Mouse (Mus musculus): Measurements from ENCODE around the gene Rpl3. TPM values are rescaled to one million over a fixed set of nuclear protein-coding genes. Genes with fewer than 3 reads are reported as not detected.
A peak's percentile ranks its signal among the peaks of the same experiment; 100 is the strongest.
"Not testable (repeated sequence)": the region's sequence is repeated elsewhere in the genome, so short reads cannot be mapped to it uniquely, and the experiment has no call there.

Gene Rpl3
- polyA plus RNA-seq, 1 experiment from 2014 or later: 1,379 TPM

DNA sequence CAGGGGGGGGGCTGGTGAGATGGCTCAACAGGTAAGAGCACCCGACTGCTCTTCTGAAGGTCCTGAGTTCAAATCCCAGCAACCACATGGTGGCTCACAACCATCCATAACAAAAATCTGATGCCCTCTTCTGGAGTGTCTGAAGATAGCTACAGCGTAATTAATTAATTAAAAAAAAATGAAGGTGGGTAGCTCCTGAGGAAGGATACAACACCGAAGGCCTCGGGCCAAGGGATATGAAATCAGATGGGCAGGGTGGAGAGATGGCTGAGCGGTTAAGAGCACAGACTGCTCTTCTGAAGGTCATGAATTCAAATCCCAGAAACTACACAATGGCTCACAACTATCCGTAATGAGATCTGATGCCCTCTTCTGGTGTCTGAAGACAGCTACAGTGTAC is 30.8 kb upstream of the Rpl3 start:
- not testable (repeated sequence) for H3K4me3 ChIP-seq (ENCODE audit: low read depth, low read length)
- 91% methylated on average over 6 of the region's 6 CpGs for WGBS

DNA sequence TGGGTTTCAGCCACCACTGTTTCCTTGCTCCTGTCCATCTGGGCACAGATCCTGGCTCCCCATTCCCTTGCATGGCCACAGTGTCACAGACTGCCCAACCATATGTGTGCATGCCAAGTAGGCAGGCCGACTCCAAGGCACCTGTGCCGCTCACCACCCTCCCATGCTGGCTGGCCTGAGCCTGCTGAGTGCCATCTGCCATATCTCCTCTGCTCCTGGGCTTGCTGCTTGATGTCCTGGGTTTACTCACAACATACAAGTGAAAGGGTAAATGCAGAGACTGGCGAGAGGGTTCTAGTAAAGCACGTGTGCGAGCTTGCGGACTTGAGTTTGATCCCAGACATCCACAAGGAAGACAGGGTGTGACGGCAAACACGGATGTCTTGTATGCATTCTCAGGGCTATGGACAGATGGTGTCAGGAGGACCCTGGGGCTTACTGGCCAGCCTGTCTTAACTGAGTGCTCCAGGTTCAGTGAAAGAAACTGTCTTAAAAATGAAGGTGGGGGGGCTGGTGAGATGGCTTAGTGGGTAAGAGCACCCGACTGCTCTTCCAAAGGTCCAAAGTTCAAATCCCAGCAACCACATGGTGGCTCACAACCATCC is 30.2 kb upstream of the Rpl3 start:
- Histone ChIP-seq H3K4me3 (ENCODE audit: low read depth, low read length) (no peak overlapping the region), H3K27me3 (ENCODE audit: control insufficient read depth, insufficient read depth, low read length) (no peaks in the 10 kb centered on the region), H3K27ac (ENCODE audit: low read length) (no peak overlapping the region), H3K36me3 (ENCODE audit: control insufficient read depth, insufficient read depth, low read length) (no peaks in the 10 kb centered on the region), H3K4me2 (replicated peaks; ENCODE audit: low read depth, low read length) (no peak overlapping the region), H3K4me1 (ENCODE audit: control insufficient read depth, insufficient read depth, low read length) (no peaks in the 10 kb centered on the region), H3K9ac (replicated peaks; ENCODE audit: low read depth, low read length) (no peak overlapping the region), H3K9me3 (ENCODE audit: control insufficient read depth, low read depth, low read length) (no peaks in the 10 kb centered on the region)
- WGBS: 92% methylated on average over 9 of the region's 9 CpGs
- ATAC-seq (ENCODE audit: insufficient number of reproducible peaks, insufficient read depth, low FRiP score, low read depth): no peak

More for the DNA sequence above, 30.8 kb upstream of the Rpl3 start:
- not testable (repeated sequence) for H3K9me3 ChIP-seq (ENCODE audit: control insufficient read depth, low read depth, low read length); H3K4me2 ChIP-seq (replicated peaks; ENCODE audit: low read depth, low read length); H3K4me1 ChIP-seq (ENCODE audit: control insufficient read depth, insufficient read depth, low read length); H3K36me3 ChIP-seq (ENCODE audit: control insufficient read depth, insufficient read depth, low read length); H3K9ac ChIP-seq (replicated peaks; ENCODE audit: low read depth, low read length); H3K27ac ChIP-seq (ENCODE audit: low read length); ATAC-seq (ENCODE audit: insufficient number of reproducible peaks, insufficient read depth, low FRiP score, low read depth); H3K27me3 ChIP-seq (ENCODE audit: control insufficient read depth, insufficient read depth, low read length)

DNA sequence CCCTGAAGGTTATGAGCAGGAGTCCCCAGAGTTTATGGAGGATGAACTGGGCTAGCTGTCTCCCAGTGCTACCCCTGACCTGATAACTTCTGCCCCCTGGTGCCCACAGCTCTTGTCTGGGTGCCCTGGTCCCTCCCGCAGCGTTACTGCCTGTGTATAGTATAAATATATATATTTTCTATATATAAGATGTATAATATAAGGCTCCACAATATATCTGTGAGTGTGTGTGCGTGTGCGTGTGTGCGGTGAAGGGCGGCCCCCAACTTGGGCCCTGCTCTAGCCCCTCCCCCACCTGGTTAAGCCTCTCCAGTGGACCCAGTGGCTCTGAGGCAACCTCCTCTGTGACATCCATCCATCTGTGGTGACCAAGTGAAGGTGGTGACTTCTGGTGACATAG is 27.4 kb upstream of the Rpl3 start:
- no peak overlapping the region for H3K9ac ChIP-seq (replicated peaks; ENCODE audit: low read depth, low read length)
- no peak overlapping the region for H3K4me2 ChIP-seq (replicated peaks; ENCODE audit: low read depth, low read length)
- 0 out of 2 replicates have a peak, but pooled peaks cover 5% of the 10 kb centered on the region for H3K4me1 ChIP-seq (ENCODE audit: control insufficient read depth, insufficient read depth, low read length)
- WGBS: 88% methylated on average over 6 of the region's 6 CpGs
- no peaks in the 10 kb centered on the region for H3K27me3 ChIP-seq (ENCODE audit: control insufficient read depth, insufficient read depth, low read length)
- no peak overlapping the region for H3K4me3 ChIP-seq (ENCODE audit: low read depth, low read length)
- no peak for ATAC-seq (ENCODE audit: insufficient number of reproducible peaks, insufficient read depth, low FRiP score, low read depth)
- no peaks in the 10 kb centered on the region for H3K36me3 ChIP-seq (ENCODE audit: control insufficient read depth, insufficient read depth, low read length)
- no peaks in the 10 kb centered on the region for H3K9me3 ChIP-seq (ENCODE audit: control insufficient read depth, low read depth, low read length)
- H3K27ac ChIP-seq (ENCODE audit: low read length): no peak overlapping the region

DNA sequence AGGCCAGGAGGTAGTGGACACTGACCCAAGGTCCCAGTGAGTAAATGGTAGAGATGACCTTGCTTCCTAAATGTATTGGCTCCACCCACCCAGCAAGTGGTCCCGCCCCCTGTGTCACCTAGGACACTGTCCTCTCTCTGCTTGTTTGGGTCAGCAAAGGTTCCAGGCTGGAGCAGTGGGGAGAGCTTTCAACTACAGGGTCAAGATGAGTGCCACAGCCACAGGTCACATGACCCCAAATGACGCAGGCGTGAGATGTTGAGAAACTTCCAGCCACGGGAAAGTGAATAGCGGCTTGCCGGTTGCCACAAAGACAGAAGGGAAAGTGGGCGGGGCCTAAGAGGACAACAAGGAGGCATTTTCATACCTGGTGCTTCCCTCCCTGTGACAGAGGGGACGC is 25.5 kb upstream of the Rpl3 start:
- Histone ChIP-seq H3K4me3 (ENCODE audit: low read depth, low read length) (no peak overlapping the region), H3K4me2 (replicated peaks; ENCODE audit: low read depth, low read length) (no peak overlapping the region), H3K27me3 (ENCODE audit: control insufficient read depth, insufficient read depth, low read length) (no peaks in the 10 kb centered on the region), H3K9ac (replicated peaks; ENCODE audit: low read depth, low read length) (no peak overlapping the region), H3K27ac (ENCODE audit: low read length) (no peak overlapping the region), H3K4me1 (ENCODE audit: control insufficient read depth, insufficient read depth, low read length) (0 out of 2 replicates have a peak, but pooled peaks cover 5% of the 10 kb centered on the region), H3K9me3 (ENCODE audit: control insufficient read depth, low read depth, low read length) (no peaks in the 10 kb centered on the region), H3K36me3 (ENCODE audit: control insufficient read depth, insufficient read depth, low read length) (no peaks in the 10 kb centered on the region)
- WGBS: 57% methylated on average over 8 of the region's 8 CpGs
- ATAC-seq (ENCODE audit: insufficient number of reproducible peaks, insufficient read depth, low FRiP score, low read depth): peak; percentile 21; the same call in 1 of the 2 replicates

DNA sequence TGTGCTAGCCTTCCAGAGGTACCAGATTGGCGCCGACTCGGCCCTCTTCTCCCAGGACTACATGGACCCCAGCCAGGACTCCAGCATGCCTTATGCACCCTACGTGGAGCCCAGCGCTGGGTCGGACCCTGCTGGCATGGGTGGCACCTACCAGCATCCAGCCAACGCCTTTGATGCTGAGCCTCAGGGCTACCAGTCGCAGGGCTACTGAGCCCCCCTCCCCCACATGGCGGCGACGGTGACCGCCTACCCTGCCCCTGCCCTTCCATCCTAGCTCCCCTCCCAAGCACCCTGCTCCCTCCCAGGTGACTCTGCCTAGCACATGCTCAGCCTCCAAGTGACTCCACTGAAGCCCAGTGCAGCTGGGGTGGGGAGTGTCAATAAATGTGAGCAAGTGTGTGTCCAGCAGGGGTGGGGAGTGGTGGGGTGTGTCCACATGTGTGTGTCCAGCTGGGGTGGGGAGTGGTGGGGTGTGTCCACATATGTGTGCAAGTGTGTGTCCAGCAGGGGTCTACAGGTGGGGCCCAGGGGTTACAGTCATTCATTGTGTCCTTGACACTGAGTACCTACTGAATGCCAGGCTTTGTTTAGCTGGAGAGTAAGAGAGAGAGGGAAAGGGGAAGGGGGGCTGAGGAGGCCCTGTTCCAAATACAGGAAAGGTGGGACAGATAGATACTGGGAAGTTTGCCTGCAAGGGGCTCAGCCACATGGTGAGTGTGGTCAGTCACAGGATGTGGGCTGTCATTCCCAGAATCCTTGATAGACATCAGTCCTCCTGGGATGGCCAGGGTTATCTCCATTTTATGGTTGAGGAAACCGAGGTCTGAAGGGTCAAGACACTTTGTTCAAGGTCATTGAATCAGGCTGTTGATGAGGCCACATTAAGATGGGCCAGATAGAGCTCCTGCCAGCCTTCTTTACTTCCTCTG is 24.5 kb upstream of the Rpl3 start:
- Histone ChIP-seq H3K4me1 (ENCODE audit: control insufficient read depth, insufficient read depth, low read length) (0 out of 2 replicates have a peak, but pooled peaks cover 5% of the 10 kb centered on the region), H3K27ac (ENCODE audit: low read length) (no peak overlapping the region), H3K36me3 (ENCODE audit: control insufficient read depth, insufficient read depth, low read length) (no peaks in the 10 kb centered on the region), H3K4me3 (ENCODE audit: low read depth, low read length) (no peak overlapping the region), H3K9me3 (ENCODE audit: control insufficient read depth, low read depth, low read length) (no peaks in the 10 kb centered on the region), H3K9ac (replicated peaks; ENCODE audit: low read depth, low read length) (no peak overlapping the region), H3K27me3 (ENCODE audit: control insufficient read depth, insufficient read depth, low read length) (no peaks in the 10 kb centered on the region), H3K4me2 (replicated peaks; ENCODE audit: low read depth, low read length) (0 out of 2 replicates have a peak overlapping the region, but pooled peaks have one; percentile 12)
- WGBS: 59% methylated on average over 13 of the region's 13 CpGs
- peak; percentile 66; the same call in 1 of the 2 replicates for ATAC-seq (ENCODE audit: insufficient number of reproducible peaks, insufficient read depth, low FRiP score, low read depth)

DNA sequence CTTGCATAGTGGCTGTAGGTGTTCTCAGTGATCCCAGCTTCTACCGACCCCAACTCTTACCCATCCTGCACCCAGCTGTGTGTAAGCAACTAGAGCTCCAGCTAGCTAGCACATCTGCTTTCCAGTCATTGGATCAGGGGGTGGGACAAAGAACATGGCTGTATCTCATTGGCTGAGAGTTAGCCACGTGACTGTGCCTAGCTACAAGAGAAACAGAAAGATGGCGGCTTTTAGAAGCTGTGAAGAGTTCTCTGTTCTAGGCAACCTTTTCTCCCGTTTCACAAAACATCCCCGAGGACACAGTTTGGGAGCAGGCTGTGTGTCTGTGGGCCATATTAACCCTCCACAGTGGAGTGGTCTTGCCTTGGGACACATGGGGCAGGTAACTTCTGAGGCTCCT is 23.6 kb upstream of the Rpl3 start:
- ATAC-seq (ENCODE audit: insufficient number of reproducible peaks, insufficient read depth, low FRiP score, low read depth): no peak
- Histone ChIP-seq H3K27me3 (ENCODE audit: control insufficient read depth, insufficient read depth, low read length) (no peaks in the 10 kb centered on the region), H3K4me3 (ENCODE audit: low read depth, low read length) (no peak overlapping the region), H3K36me3 (ENCODE audit: control insufficient read depth, insufficient read depth, low read length) (no peaks in the 10 kb centered on the region), H3K9me3 (ENCODE audit: control insufficient read depth, low read depth, low read length) (no peaks in the 10 kb centered on the region), H3K4me1 (ENCODE audit: control insufficient read depth, insufficient read depth, low read length) (0 out of 2 replicates have a peak, but pooled peaks cover 5% of the 10 kb centered on the region), H3K27ac (ENCODE audit: low read length) (no peak overlapping the region), H3K4me2 (replicated peaks; ENCODE audit: low read depth, low read length) (0 out of 2 replicates have a peak overlapping the region, but pooled peaks have one; percentile 12), H3K9ac (replicated peaks; ENCODE audit: low read depth, low read length) (no peak overlapping the region)
- 60% methylated on average over 5 of the region's 5 CpGs for WGBS

DNA sequence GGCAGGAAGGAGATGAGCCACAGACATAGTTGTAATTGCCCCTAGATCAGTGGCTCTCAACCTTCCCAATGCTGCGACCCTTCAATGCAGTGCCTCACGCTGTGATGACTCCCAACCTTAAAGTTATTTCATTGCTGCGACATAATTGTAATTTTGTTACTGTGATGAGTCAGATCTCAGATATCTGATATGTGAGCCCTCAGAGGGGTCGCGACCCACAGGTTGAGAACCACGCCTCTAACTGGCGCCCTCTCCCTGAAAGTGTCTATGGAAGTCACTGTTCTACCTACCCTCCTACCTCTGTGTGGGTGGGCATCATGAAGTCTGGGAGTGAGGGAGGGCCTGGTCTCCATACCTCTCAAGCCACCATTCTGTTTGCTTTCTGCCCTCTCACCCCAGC is 22.7 kb upstream of the Rpl3 start:
- 0 out of 2 replicates have a peak, but pooled peaks cover 5% of the 10 kb centered on the region for H3K4me1 ChIP-seq (ENCODE audit: control insufficient read depth, insufficient read depth, low read length)
- no peak overlapping the region for H3K27ac ChIP-seq (ENCODE audit: low read length)
- 90% methylated on average over 7 of the region's 7 CpGs for WGBS
- H3K27me3 ChIP-seq (ENCODE audit: control insufficient read depth, insufficient read depth, low read length): no peaks in the 10 kb centered on the region
- no peak overlapping the region for H3K9ac ChIP-seq (replicated peaks; ENCODE audit: low read depth, low read length)
- no peaks in the 10 kb centered on the region for H3K9me3 ChIP-seq (ENCODE audit: control insufficient read depth, low read depth, low read length)
- no peak overlapping the region for H3K4me3 ChIP-seq (ENCODE audit: low read depth, low read length)
- no peaks in the 10 kb centered on the region for H3K36me3 ChIP-seq (ENCODE audit: control insufficient read depth, insufficient read depth, low read length)
- no peak for ATAC-seq (ENCODE audit: insufficient number of reproducible peaks, insufficient read depth, low FRiP score, low read depth)
- no peak overlapping the region for H3K4me2 ChIP-seq (replicated peaks; ENCODE audit: low read depth, low read length)

DNA sequence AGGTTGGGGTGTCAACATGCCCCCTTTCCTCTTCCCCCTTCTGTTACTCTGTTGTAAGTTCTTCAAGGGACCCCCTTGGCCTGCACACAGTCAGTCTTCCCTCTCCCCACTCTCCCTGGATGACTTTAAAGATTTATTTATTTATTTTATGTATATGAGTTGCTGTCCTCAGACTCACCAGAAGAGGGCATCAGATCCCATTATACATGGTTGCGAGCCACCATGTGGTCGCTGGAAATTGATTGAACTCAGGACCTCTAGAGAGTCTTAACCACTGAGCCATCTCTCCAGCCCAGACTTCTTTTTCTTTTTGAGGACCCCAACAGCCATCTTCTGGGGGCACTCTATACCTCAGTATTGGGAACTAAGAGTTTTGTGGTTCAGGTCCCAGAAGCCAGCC is 20.8 kb upstream of the Rpl3 start:
- no peak overlapping the region for H3K27ac ChIP-seq (ENCODE audit: low read length)
- no peak overlapping the region for H3K4me2 ChIP-seq (replicated peaks; ENCODE audit: low read depth, low read length)
- no peak overlapping the region for H3K9ac ChIP-seq (replicated peaks; ENCODE audit: low read depth, low read length)
- no peaks in the 10 kb centered on the region for H3K27me3 ChIP-seq (ENCODE audit: control insufficient read depth, insufficient read depth, low read length)
- 54% methylated on average over 2 of the region's 2 CpGs for WGBS
- no peaks in the 10 kb centered on the region for H3K36me3 ChIP-seq (ENCODE audit: control insufficient read depth, insufficient read depth, low read length)
- H3K9me3 ChIP-seq (ENCODE audit: control insufficient read depth, low read depth, low read length): no peaks in the 10 kb centered on the region
- 0 out of 2 replicates have a peak, but pooled peaks cover 5% of the 10 kb centered on the region for H3K4me1 ChIP-seq (ENCODE audit: control insufficient read depth, insufficient read depth, low read length)
- ATAC-seq (ENCODE audit: insufficient number of reproducible peaks, insufficient read depth, low FRiP score, low read depth): no peak
- H3K4me3 ChIP-seq (ENCODE audit: low read depth, low read length): no peak overlapping the region

Measured in stomach, embryonic 14.5 days (tissue).